Mouse (Mus musculus) heart, postnatal 25 days (tissue): ENCODE results near the gene Slc30a6. TPM values are rescaled to one million over a fixed set of nuclear protein-coding genes. Genes with fewer than 3 reads are reported as not detected.
"Not testable (repeated sequence)": the region's sequence is repeated elsewhere in the genome, so short reads cannot be mapped to it uniquely, and the experiment has no call there.

Source experiments
- DNase-seq: peaks from one replicate; pipeline ENCODE4 v3.0.0; 2022; ENCODE audit warnings: low spot score
- intact Hi-C: fragments of 180-260 bp; cut with DNase I; formaldehyde crosslinking; loops from one replicate; pipeline ENCODE4 v1.15.1; 2025
- total RNA-seq, 2 experiments: library from RNA; stranded (reverse); gene quantifications; 2 replicates each; pipeline ENCODE4 v1.2.3; 2021

Gene Slc30a6
- total RNA-seq, 2 experiments from 2014 or later: 9.5 to 11.9 TPM

GRCm38 (mm10) chr17:74432631-74433030 lies 37.2 kb downstream of the Slc30a6 start:
- no peak for DNase-seq
- intact Hi-C loops: no loop called here

- no peak for DNase-seq
- intact Hi-C loops: no loop called here
These were observed 42.4 kb downstream of the Slc30a6 start for GRCm38 (mm10) chr17:74437762-74438161.

- DNase-seq: no peak
These were observed 45.1 kb downstream of the Slc30a6 start for GRCm38 (mm10) chr17:74440486-74440885.

GRCm38 (mm10) chr17:74449776-74450175 lies 54.4 kb downstream of the Slc30a6 start:
- no peak for DNase-seq
- intact Hi-C loops: no loop called here

More at GRCm38 (mm10) chr17:74440486-74440885, 45.1 kb downstream of the Slc30a6 start:
- intact Hi-C loops: no loop called here

GRCm38 (mm10) chr17:74453928-74454327 lies 58.5 kb downstream of the Slc30a6 start:
- DNase-seq: no peak
- intact Hi-C loops: no loop called here

- no peak for DNase-seq
- intact Hi-C loops: no loop called here
These were observed 59.3 kb downstream of the Slc30a6 start for GRCm38 (mm10) chr17:74454660-74455059.

- intact Hi-C loops: no loop called here
- no peak for DNase-seq
These were observed 60.0 kb downstream of the Slc30a6 start for GRCm38 (mm10) chr17:74455426-74455825.

GRCm38 (mm10) chr17:74456825-74457224 lies 61.4 kb downstream of the Slc30a6 start:
- intact Hi-C loops: no loop called here
- no peak for DNase-seq

GRCm38 (mm10) chr17:74457972-74458677 lies 62.7 kb downstream of the Slc30a6 start:
- intact Hi-C loops: no loop called here
- DNase-seq: no peak

- DNase-seq: no peak
- intact Hi-C loops: no loop called here
These were observed 63.5 kb downstream of the Slc30a6 start, which contains the start of gene Nlrc4 for GRCm38 (mm10) chr17:74458711-74459408. Nlrc4 (minus strand) TSS chr17:74459142.

- intact Hi-C loops: no loop called here
- no peak for DNase-seq
These were observed 68.1 kb downstream of the Slc30a6 start for GRCm38 (mm10) chr17:74463510-74463909.

GRCm38 (mm10) chr17:74467981-74468380 lies 72.6 kb downstream of the Slc30a6 start:
- intact Hi-C loops, DNase-seq: not testable (repeated sequence)

GRCm38 (mm10) chr17:74470133-74470532 lies 74.7 kb downstream of the Slc30a6 start:
- intact Hi-C loops, DNase-seq: not testable (repeated sequence)

Other genes starting within 250 kb of the Slc30a6 start
- 10 to 100 TPM; 66.8 to 74.1 TPM for gene Memo1, start 100.1 kb upstream of the Slc30a6 start, total RNA-seq
- gene Dpy30, start 71.7 kb upstream of the Slc30a6 start, total RNA-seq: 10 to 100 TPM; 49.0 to 49.1 TPM
- 10 to 100 TPM; 28.6 to 31.0 TPM for gene Spast, start 56.6 kb upstream of the Slc30a6 start, total RNA-seq
- gene Nlrc4, start 63.5 kb downstream of the Slc30a6 start, total RNA-seq: under 1 TPM; 0.31 to 0.50 TPM
- 10 to 100 TPM; 75.2 to 79.4 TPM for gene Yipf4, start 93.9 kb downstream of the Slc30a6 start, total RNA-seq
- 10 to 100 TPM; 74.5 to 92.1 TPM for gene Birc6, start 132.7 kb downstream of the Slc30a6 start, total RNA-seq